Mouse (Mus musculus): ENCODE measurements around the gene Sox8.

Sox8 gene

DNA sequence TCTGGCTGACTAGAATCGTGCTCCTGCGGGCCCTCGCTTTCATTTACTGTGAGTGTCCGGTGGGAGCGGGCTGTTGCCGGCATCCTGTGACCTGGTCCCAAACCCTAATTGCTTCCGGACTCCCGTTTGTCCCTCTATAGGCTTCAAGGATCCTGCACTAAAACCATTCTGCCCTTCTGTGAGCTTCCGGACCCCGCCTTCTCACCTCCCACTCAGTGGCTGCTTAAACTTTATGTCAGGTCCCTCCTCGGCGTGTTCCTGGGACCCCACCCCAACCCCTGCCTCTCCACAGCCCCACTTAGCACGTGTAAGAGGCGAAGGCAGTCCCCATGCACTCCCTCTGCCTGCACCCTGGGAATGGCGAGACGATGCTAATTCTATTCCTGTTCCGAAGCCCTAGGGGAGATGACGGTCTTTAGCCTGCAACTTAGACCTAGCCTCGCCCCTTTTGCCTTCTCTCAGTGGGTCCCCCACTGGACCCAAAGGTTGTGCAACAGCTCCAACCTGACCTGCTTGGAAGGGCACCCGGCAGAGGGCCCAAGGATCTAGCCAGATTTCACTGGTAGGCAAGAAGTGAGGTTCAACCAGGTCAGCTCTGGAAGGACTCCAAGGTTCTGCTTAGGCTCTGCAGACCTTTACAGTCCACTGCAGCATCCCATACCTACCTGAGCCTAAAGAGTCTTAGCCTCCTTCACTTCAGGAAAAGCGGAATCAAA, 9.0 kb upstream of the Sox8 start:
- DNase-seq = no peak

DNA sequence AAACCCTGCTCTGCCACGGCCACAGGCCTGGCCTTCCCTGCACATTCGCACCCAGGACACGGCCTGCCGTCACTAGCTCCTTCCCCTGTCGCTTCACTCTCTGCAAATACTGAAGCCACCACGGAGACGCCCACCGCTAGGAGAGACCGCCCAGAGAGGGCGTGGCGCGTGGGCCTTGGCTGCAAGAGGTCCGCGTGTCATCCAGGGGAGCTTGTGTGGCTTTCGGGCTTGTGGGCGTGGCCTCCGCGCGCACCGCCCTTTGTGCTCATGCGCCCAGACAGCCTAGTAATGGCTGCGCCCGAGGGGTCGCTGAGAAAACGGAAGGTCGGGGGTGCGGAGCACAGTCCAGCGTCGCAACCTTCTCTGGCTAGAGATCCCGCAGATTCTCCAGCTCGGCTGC, 8.4 kb upstream of the Sox8 start, which contains the start of gene Lmf1:
TSS of gene Lmf1 (plus strand) at position 166 of the 400 bp plus-strand sequence.
- DNase-seq = peak; percentile 95 to 97

DNA sequence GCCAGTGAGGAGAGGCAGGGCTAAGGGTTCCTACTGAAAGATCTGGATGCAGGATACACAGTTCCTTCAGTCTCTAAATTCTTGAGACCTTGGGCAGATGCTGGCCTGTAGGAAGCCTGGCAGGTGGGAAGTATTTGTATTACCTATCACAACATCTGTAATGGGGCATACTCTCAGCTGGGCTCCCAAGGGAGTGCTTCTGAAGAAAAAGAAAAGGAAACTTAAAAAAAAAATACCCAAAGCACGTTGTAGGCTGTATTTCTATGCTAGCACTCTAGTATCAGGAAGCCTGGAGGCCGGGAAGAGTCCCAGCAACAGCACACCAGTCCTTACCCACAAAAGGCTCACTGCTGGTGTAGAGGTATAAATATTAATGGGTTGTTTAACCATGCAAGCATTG, 7.2 kb upstream of the Sox8 start:
- no peak for DNase-seq

DNA sequence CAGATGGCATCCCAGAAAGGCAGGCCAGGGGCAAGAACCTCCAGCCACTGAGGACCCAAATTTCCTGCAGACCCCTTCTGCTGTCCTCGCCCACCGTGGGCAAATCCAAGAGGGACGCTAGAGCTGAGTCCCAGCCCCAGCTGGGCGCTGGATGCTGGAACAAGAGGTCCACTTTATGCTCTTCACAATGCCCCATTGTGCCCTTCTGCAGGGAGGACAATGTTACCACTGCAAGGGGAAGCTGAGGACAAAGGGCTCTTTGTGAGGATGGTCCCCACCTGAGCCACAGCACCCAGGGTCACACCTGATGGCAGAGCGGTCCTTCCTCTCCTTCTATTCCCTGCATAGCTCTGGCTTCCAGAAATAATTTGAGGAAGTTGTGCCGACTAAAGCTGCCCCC, 6.8 kb upstream of the Sox8 start:
- no peak for DNase-seq

DNA sequence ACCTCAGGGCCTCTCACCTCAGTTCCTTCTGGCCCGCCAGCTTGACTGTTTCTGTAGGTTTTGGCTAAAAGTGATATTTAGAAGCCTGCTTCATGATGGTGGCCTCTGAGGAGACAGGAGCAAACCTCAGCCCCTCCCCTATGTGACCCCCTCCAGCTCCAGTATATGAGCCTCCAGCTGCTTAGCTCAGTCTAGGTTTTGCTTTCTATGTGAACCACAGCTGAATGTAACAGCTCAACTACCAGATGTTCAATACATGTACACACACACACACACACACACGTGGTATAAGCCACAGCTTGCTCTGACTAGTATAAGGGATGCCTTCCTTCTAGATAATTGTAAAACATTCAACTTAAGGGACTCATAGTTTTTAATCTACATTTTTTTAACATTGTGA, 5.5 kb upstream of the Sox8 start:
- no peak for DNase-seq

DNA sequence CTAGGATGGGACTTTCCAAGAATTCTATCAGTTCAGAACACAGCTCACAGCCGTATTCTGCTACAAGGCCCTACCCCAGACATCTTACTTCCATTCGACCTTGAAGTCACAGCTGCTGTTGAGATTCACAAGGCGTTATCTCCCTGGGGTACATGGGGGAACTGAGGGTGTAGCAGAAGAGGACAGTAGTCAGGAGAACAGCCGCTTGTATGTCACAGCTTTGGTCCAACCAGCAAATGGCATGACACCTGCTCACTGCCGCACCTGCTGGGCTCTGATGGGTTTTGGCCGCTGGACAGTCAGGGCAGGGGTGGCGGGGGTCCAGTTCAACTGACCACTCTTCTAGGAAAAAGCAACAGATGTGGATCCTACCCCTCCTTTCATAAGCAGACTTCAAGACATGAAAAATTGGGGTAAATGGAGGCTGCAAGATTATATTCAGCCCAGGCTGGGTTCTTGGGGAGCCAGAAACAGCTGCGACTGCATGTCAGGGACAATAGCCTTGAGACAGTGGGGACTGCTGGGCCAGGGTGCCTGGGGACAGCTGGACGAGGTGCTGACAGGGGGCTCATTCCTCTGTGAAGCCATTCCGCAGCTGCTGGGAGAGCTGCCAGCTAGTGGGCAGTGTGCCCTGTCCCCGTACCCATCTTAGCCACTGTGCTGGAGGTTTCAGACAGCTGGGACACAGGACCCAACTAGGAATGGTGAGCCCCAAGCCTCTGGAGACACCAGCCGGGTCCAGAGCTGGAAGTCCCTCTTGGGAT, 4.9 kb upstream of the Sox8 start:
- DNase-seq = no peak

DNA sequence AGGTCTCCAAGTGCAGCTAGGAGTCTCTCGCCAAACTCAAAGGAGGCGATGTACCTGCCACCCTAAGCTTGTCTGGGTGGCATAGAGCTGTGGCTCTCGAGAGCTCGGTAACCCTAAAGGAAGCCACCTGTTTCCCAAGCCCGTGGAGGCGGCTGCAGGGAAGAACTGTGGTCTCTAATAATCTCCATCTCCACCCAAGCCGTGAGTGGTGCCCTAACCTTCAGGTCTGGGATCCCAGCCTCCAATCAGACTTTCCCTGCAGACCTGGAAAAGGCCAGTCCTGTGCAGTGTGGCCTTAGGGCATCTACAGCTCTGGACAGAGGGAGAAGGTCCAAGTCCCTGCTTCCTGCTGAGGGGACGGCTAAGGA, 951 bp upstream of the Sox8 start:
- no peak for DNase-seq

DNA sequence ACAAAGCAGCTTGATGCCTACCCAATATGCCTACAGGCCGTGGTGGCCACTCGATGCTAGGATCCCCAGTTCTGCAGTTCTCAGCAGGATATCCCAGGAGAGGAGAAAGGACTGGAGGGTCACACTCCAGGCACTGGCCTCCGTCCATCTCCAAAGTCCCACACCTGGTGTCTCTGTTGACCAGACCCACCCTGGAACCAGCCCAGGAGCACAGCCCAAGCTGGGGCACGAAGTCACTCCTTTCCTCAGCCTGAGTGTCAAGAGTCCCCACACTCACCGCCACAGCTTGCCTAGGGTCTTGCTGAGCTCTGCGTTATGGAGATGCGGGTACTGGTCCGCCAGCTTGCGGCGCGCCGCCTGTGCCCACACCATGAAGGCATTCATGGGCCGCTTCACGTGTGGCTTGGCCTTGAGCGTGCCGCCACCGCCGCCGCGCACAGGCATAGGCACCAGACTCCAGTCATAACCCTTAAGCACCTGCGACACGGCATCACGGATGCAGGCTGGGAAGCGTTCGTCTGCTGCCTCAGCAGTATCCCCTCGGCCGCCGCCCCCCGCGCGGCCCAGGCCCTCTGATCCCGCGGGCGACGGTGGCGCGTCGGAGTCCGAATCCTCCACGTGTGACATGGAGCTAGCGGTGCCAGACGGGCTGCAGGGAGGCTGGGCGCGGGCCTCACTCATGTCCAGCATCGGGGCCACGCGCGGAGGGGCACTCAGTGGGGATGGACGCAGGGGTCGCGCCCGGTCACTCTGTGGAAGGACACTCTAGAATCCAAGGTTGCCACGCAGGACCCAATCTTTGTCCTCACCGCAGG, 446 bp downstream of the Sox8 start:
- no peak for DNase-seq

DNA sequence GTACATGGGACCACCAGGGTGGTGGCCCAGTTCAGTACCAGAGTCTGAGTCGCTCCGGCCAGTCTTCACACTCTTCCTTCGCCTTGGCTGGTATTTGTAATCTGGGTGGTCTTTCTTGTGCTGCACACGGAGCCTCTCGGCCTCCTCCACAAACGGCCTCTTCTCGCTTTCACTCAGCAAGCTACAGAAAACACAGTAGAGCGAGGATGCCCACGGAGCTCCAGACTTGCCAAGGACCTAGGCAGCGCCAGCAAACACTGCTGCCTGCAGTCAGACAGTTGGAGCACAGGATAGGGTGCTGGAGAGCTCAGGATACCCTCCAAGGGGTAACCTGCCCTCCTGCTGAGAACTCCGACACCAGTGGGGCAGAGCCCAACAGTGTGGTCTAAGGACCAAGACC, 1.6 kb downstream of the Sox8 start:
- no peak for DNase-seq

DNA sequence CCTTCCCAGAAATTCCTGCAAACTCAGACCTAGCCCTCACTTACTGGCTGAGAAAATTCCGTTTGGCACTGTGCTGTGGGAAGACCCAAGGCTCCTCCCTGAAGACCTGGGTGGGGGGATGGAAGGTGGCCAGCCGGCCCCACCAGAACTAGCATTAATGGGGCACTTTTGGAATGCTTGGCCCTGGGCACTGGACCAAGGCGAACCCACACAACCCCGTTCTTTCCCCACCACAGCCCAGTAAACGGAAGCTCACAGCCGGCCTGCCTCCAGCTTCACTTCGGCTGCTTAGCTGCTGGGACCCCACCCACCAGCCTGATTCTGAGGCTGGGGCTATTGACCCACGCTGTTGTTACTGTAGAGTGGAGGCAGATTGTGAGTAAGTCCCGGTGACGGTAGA, 2.3 kb downstream of the Sox8 start:
- DNase-seq = no peak

DNA sequence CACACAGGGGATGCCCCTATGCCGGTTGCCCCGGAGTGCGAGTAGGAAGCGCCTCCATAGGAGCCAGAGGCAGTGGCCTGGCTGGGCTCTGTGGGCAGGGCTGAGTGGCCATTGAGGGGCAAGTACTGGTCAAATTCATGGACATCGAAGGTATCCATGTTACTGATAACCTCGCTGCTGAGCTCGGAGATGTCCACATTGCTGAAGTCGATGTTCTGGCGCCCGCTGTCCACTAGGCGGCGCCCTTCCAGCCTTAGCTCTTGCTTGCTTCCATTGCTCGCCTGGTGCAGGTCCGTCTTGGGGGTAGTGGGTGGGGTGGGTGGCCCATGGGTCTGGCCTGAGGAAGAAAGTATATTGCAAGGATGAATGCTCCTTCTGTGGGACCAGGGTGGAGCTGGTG, 2.7 kb downstream of the Sox8 start:
- peak; percentile 24 to 70 for DNase-seq

DNA sequence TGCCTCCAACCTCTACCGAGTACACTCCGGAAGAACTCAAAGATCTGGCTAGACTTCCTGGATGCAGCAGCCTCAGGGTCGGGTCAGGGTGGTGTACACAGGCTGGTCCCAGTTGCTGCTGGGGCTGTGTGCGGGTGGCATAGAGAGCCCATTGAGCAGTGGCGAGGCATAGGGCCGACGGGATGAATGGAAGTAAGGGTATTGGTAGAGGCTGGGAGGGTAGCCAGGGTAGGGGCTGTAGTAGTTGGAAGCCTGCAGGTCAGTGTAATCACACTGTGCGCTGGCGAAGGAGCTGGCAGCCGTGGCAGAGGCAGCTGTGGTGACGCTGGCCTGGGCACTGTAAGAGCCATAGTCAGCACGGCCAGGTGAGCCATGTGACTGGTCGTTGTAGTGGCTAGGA, 3.2 kb downstream of the Sox8 start:
- no peak for DNase-seq

DNA sequence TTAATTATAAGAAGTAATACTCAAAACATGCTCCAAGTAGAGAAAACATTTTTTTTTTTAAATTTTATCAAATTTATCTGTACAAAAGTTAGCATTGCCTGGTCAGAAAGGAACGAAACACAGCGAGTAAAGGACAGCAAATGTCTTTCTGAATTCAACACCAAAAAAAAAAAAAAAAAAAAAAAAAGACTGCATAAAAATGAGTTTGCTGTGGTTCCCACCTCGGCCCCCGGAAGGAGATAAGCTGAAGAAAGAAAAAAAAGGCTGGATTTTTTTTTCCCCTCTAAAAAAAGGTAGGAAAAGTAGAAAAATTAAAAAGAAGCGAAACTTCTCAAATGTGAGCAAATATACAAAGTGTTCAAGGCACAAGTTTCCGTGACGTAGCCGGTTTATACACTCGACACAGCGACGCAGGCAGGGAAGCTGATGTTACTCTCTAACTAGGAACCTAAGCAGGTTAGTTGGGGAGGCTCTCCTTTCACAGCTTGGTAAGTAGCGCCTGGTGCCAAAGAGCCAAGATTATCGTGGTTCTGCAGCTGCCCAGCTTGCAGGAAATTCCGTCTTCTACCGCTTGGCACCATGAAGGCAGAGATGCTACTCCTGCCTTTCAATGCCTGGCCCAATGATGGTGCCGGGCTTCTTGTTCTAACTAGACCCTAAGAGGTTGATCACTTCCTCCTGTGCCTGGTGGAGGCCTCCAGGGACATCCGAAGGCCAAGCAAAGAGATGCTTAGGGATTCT, 4.5 kb downstream of the Sox8 start:
- DNase-seq = no peak

DNA sequence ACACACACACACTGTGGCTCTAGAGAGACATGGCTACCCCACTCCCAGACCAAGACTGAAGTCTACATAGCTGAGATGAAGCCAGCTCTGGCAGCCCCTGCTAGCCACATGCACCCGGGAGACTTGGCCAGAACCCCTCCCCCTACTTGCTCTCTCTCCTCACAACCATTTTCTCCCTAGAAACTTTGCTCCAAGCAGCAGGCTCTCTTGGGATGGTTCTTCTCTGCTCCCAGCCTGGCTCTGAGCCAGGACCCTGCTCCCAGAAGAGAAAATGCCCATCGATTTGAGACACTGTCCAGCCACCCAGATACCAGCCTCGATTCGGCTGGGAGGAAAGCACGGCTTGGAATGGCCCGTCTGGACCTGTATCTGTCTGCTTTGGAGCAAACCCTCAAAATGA, 5.2 kb downstream of the Sox8 start:
- DNase-seq = no peak

DNA sequence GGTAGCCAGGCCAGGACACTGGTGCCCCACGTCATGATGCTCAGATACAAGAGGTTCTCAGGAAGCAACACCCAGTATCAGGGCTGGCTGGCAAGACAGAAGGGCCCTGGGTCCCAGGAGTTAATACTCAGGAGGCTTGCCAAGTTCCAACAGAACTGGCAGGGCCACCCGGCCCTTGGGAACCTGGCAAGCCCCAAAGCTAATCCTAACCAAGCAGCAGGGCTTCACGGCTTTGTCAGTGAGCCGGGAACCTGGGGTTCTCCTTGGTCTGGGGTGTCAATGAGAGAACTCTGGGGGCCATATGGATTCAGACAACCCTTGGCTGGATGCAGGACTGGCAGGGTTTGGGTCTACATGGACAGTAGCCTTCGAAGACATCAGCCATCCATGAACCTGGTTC, 6.0 kb downstream of the Sox8 start:
- DNase-seq = no peak

DNA sequence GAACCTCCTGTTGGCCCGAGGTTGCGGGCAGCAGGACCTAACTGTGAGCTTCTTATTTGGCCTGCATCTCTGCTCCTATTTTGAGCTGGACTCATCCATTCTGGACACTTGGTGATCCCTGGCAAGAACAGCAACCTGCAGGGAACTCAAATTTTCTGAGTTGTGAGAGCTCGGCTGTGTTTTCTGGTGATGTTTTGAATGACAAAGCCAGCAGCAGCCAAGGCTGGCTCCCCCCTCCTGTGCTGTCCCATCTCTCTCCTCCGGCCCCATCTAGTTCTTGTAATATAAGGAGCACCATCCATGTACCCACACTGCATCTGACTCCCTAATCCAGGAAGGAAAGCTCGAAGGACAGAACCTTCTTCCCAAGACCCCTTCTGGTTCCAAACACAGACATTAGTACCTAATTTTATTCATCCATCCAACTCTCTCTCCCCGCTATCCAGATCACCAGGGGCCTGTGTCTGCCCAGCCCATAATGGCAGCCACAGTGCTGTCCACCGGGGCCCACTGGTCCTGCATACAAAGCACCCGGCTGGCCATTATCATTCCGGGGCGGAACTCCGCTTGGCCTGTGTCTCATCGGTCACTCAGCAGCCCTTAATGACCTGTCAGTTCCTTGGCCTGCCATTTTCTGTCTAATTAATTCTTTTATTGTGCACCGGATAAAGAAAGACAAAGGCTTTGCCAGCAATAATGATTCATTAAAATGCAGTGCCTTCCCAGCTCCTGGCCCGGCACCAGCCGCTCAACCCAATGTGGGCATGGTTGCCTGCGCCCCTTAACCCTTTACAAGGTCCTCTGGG, 9.1 kb downstream of the Sox8 start:
- no peak for DNase-seq

DNA sequence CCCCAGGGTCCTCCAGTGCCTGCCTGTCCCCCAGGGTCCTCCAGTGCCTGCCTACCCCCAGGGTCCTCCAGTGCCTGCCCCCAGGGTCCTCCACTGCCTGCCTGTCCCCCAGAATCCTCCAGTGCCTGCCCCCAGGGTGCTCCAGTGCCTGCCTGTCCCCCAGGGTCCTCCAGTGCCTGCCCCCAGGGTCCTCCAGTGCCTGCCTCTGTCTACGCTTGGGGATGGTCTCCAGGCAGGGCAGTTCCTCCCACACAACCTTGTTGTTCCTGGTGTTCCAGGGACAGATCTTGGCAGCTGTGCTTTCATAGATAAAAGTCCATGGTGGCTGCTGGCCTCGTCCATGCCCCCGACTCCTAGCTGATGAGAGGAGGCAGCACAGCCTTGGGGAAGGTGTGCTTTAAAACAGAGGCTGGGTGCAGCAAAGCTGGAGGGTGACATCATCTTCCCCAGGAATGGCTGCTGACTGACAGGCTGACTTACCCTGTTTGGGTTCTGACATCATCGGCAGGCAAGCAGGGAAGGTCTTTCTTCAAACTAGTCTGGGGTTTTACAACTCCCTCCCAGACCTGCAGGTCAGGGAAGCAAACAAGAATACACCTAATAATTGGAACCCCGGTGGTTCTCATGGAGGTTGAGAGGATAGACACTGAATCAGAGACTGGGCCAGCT, 9.8 kb downstream of the Sox8 start:
- no peak for DNase-seq

DNA sequence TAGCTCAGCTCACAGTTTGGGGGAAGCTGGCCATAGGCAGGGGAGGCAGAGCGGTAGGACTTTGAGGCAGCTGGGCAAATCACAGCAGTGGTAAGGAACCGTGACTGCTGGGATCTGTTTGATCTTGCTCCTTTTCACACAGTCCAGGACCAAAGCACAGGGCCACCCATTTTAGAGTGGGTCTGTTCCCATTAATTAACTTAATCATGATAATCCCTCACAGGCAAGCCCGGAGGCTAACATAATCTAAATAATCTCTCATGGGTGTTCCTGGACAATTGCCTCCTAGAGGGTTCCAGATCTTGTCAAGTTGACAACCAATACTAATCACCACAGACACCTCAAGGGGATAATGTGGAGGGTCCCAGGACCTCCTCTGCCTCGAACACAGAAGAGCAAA, 10.9 kb downstream of the Sox8 start:
- DNase-seq = no peak

DNA sequence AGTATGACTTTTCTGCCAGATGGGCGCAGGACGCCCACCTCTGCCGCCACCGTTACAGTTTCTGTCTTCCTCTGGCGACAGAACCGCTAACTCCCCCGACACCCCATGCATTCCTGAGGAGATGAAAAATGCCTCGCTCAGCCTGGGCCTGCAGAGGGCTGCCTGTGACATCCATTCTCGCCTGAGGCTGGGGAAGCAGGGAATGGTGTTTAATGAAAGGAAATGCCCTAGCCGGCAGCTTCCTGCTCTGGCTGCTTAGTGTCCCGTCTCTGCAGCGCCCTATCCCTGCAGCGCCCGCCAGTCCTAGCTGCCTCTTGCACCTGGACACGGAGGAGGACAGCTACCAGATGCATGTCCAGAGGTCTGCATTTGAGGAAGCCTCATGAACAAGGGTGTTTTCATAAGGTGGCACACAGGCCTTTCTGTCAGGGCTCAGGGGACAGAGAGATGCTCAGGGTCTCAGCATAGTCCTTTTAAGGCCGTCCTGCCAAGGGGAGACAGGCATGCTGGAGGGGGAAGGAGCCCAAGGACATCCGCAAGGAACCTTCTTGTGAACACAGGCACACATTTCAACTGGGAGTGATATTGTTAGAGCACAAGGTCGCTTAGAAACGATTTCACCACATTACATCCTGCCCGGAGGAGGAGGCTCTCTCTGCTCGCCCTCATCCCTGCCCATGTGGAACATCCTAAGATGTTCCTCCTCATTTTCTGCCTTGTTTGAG, 13.7 kb downstream of the Sox8 start:
- DNase-seq = no peak

DNA sequence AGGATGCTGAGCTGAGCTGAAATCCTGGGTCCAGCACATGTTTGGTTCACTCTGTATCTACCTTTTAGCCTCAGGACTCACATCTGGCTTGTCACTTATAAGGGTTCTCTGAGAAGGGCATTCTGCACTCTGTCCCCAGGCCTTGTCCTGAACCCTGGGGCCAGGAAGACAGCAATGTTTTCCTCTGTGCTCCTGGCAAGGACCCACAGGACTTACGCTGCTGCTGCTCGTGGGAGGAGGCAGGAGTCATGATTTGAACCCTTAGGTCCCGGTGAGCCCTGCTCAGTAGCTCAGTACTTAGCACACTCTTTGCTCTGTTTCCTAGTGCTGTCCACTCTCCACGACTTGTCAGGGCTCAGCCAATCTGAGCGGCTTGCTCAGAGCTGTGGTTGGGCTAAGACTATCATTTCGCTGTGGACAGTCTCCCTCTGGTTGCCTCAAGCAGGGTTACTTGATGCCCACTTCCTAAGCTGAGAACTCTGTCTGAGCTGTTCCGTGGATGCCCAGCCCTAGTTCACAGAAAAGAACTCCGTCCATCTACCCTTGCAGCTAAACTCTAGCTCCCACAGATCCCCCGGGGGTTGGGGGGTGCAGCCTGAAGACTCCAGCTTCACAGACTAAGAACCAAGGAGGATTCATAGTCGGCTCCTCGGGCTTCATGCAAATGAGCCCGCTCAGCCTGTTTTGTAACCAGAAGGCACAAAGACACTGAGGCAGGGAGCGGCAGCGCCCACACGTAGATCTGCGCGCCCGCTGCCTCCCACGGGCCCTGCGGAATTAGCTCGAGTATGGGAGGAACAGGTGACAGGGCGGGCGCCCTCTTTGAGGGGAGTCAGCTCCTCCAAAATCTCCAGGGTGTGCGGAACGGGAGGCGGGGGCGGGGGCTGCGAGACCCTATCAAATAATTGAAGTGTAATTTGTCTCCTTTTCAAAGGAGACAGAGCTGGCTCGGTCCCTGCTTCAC, 14.5 kb downstream of the Sox8 start:
- DNase-seq = no peak
